Mouse (Mus musculus) neutrophil, adult 83 days (primary cell): ENCODE data around the gene Ywhah. TPM values are rescaled to one million over a fixed set of nuclear protein-coding genes. Genes with fewer than 3 reads are reported as not detected.

Source experiments
- total RNA-seq, 2 experiments: library from RNA; stranded (reverse); gene quantifications; one replicate each; pipeline ENCODE4 v1.2.4; 2023

Gene Ywhah
- total RNA-seq = 100 to 1,000 TPM; 182 to 186 TPM

GRCm38 (mm10) chr5:33018561-33019425 is at the start of gene Ywhah:
TSS of gene Ywhah (plus strand) at chr5:33018816.

Other genes starting within 250 kb of the Ywhah start
- gene Pisd, start 233.2 kb upstream of the Ywhah start, total RNA-seq = 10 to 100 TPM; 53.0 to 66.6 TPM
- not detected for gene Gm20671, start 191.7 kb upstream of the Ywhah start, total RNA-seq
- gene Prr14l, start 164.6 kb upstream of the Ywhah start, total RNA-seq = 10 to 100 TPM; 31.8 to 40.6 TPM
- 10 to 100 TPM; 27.9 to 33.8 TPM for gene Depdc5, start 155.1 kb upstream of the Ywhah start, total RNA-seq
- not detected for gene Slc5a1, start 85.4 kb downstream of the Ywhah start, total RNA-seq
- gene Spon2, start 199.6 kb downstream of the Ywhah start, total RNA-seq = 1 to 10 TPM in 1 of 2 experiments, not detected in 1; 1.3 TPM